Mouse (Mus musculus) kidney, postnatal 4 days (tissue): ENCODE results near the gene Fes.

Experiments used
- DNase-seq, 2 experiments: peaks; one replicate each; pipeline ENCODE4 v3.0.0; 2021; ENCODE audit warnings: mixed read lengths in 2 of 2

Gene Fes

DNA sequence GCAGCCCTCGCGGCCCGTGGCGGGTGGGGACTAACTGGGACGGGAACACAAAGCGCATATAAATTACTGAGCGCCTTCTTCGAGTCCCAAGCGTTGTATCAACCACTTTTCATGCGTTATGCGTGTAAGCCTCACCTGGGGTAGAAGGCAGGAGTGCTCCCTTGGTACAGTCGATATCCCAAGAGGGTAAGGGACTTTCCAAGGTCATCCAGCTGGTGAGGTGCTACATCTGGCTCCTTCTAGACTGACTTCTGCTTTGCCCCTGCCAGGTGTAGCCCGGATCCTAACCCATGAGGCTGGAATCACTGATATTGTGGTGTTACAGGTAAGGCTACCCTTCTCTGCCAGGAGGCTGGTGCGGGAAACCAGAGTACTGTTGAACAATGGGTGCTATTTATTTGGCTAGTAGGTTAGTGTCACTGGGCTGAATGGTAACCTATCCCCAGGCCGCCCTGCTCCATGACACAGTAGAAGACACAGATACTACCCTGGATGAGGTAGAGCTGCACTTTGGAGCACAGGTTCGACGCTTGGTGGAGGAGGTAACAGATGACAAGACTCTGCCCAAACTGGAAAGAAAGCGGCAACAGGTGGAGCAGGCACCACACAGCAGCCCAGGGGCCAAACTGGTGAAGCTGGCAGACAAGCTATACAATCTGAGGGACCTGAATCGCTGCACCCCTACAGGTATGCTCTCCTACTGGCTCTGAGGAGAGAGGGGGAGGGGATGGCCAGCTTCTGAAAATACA lies 44.3 kb downstream of the Fes start:
- no peak for DNase-seq

DNA sequence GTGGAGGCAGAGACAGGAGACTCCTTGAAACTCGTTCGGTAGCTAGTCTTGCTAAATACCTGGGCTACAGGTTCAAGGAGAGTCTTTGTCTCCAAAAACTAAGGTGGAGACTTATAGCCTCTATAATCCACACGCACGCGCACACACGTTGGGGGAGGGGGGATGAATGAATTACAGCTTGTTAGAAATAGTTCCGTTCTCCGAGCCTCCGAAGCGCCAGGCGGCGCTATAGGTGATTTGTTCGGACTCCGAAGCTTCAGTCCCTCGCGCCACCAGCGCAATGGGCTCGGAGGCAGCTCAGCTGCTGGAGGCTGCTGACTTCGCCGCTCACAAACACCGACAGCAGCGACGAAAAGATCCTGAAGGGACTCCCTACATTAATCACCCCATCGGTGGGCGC lies 44.9 kb downstream of the Fes start, which contains the start of gene Hddc3:
Gene Hddc3, plus strand, starts transcription at position 247 of the 400 bp plus-strand sequence.
- DNase-seq: peak; percentile 99

DNA sequence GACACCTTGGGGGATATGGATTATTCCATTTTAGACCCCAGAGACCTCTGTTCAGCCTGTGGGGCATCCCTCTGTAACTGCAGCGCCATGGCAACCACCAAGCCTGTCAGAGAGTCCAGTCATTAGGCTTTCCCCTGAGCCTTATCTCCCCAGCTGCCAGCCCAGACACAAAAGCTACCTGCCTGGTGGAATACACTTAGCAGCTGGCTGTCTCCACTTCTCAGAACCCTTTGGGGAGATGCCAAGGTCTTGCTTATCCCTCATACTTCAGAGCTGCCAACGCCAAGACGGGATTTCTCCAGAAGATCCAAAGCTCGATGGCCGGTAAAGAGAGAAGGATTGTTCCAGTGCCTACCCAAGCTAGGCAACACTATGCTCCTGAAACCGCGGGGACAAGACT lies 46.0 kb downstream of the Fes start:
- DNase-seq: no peak

DNA sequence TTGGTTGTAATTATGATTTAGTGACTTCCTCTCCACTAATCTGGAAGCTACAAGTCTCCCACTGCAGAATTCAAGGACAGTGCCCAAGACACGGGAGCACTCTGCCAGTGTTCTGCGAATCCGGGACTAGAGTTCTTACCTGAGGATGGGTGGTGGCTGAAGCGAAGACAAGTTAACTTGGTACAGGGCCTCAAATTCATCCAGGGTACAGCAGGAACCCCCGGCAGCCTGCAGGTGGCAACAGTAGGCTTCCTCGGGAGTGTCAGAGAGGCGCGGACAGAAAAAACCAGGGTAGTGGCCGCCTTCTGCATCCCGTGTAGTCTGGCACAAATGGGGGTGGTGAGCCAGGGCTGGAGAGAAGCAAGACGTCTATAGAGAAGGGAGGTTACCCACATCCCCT lies 47.0 kb downstream of the Fes start, which contains the start of gene Unc45a:
Gene Unc45a, minus strand, starts transcription at position 213 of the 400 bp plus-strand sequence.
- peak; percentile 76 to 88 for DNase-seq

DNA sequence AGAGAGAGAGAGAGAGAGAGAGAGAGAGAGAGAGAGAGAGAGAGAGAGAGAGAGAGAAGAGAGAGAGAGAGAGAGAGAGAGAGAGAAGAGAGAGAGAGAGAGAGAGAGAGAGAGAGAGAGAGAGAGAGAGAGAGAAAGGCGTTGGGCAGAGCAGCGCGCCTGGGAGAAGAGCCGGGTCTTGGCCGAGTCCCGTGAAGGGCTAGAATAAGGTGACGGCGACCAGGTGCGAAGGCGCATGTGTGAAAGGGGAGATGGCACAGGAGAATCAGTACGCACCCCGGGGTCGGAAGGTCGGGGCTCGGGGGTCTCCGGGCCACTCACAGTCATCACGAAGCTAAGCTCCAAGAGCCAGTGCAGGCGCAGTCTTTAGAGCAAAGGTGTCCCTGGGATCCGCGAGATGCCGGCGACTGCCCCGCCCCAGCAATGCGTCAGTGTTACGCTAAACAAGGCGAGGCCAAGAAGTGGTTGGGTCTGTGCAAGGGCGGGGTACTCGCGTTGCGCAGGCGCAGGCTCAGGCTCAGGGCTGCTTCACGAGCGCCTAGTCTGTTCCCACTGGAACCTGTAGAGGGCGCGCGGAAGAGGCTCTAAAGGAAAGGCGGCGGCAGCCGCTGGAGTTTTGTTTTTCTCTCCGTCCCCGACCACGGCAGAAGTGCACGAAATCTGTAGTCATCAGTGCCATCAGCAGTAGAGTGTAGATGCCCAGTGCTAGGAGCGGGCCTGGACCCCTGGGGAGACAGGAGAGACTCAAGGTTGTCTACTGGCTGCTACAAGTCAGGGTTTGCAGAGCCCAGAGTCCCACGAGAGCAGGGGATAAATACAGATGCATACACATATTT lies 47.7 kb downstream of the Fes start:
- DNase-seq: peak; percentile 99

DNA sequence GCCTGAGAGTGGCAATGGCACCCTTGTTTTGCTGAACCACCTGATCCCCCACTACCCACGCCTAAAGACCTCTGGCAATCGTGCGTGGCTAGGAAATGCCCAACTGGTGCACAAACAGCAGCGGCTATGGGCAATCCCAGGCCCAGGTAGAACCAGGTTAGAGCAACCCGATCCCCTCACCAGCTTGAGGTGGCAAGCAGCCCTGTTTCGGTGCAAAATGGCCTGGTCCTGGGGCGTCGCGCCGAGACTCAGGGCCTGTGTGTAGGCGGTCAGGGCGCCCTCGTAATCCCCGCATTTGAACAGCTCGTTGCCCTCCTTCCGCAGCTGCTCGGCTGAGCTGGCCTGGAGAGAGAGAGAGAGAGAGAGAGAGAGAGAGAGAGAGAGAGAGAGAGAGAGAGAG lies 48.4 kb downstream of the Fes start:
- peak; percentile 43 to 66 for DNase-seq

DNA sequence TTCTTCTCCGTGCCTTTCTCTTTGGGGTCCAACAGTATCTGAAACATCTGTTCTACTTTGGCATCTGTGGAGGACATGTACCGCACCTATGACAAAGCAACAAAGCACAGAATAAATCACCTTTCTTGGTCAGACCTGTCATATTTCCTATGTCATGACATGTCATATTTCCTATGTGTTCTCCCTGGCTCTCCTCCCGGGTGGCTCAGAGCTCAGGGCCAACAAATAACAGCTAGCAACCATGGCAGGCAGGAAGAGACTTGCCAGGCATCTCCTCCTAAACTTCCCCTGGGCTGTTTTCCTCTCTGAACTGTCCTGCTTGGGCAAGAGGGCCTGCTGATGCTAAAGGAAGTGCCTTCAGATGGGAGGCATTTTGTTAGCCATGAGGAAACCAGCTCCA lies 50.8 kb downstream of the Fes start:
- no peak for DNase-seq

DNA sequence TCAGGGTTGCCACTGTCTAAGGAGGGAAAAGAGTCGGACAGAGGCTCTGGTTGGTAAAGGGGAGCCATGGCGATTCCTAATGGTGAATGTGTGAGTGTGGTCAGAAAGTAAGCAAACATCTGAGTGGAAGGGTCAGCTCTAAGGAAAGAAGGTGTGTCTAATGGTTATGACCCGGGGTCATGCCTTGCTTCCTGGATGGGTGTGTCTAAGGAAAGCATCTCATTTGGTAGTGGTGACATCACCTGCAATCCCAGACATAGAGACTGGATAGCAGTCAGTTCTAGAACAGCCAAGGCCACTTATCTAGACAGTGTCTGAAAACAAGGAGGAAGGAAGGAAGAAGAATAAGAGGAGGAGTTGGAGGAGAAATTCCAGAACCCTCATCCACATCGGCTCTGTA lies 52.9 kb downstream of the Fes start:
- DNase-seq: no peak

DNA sequence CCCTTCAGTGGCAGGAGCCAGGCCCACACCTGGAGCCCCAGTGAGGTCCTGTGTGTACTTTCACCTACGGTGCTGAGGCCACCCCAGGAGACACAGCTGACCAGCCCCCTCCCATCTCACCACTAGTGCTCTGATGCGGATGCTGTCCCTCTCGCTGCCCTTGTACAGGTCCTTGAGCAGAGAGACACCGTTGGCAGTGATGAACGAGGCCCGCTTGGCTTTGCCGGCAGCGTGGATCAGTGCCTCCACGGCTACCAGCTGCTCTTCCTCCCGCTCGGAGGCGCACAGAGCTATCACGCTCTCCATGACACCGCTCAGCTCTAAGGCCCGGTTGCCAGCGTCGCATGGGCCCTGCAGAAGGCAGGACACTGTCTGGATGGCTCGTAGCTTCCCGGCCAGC lies 56.3 kb downstream of the Fes start:
- DNase-seq: no peak

DNA sequence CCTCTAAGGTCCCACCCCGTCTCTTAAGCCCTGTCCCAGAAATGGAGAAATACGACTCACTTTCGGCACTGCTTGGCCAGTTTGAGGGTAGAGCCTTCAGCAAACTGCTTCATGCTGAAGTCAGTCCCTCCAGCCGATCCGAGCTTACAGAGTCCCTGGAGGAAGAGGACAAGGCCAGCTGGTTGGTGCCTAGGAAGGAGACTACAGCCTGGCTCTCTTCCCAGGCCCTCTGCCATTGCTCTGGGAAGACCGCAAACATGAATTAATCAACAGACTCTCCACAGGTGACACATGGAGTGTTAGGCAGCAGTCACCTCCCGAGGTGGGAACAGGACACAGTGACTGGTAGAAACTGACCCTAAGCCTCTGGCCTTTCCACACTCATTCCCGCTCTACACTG lies 57.5 kb downstream of the Fes start:
- no peak for DNase-seq
